Mouse (Mus musculus) heart, embryonic 15.5 days (tissue): ENCODE results near the gene Fzr1. TPM values are rescaled to one million over a fixed set of nuclear protein-coding genes. Genes with fewer than 3 reads are reported as not detected.

Experiments used
- ATAC-seq: fragments of 200-750 bp; cut with Nextera tagmentation; replicated peaks from 2 replicates; pipeline ENCODE4 v1.8.0; 2017; ENCODE audit warnings: low read depth, moderate TSS enrichment; ENCODE audit not compliant: insufficient number of reproducible peaks, insufficient read depth, low FRiP score
- H3K27ac ChIP-seq: fragments of 300-500 bp; sonication (generic); 2 replicates; pipeline ENCODE4 v1.5.1; 2015; ENCODE audit warnings: mild to moderate bottlenecking, inconsistent platforms
- H3K27me3 ChIP-seq: fragments of 300-500 bp; sonication (generic); 2 replicates; pipeline ENCODE4 v1.6.1; 2015; ENCODE audit warnings: inconsistent platforms
- H3K36me3 ChIP-seq: fragments of 300-500 bp; sonication (generic); 2 replicates; pipeline ENCODE4 v1.6.1; 2015; ENCODE audit warnings: mild to moderate bottlenecking, inconsistent platforms
- H3K4me1 ChIP-seq: fragments of 300-500 bp; sonication (generic); replicated peaks from 2 replicates; pipeline ENCODE4 v1.6.1; 2015; ENCODE audit warnings: inconsistent platforms
- H3K4me2 ChIP-seq: fragments of 300-500 bp; sonication (generic); 2 replicates; pipeline ENCODE4 v1.6.1; 2015; ENCODE audit warnings: inconsistent platforms, mild to moderate bottlenecking, moderate library complexity
- H3K4me3 ChIP-seq: fragments of 300-500 bp; sonication (generic); 2 replicates; pipeline ENCODE4 v1.5.1; 2015; ENCODE audit warnings: mild to moderate bottlenecking, inconsistent platforms
- H3K9ac ChIP-seq: fragments of 300-500 bp; sonication (generic); 2 replicates; pipeline ENCODE4 v1.6.1; 2015; ENCODE audit warnings: mild to moderate bottlenecking, inconsistent platforms
- H3K9me3 ChIP-seq: fragments of 300-500 bp; sonication (generic); replicated peaks from 2 replicates; pipeline ENCODE4 v1.6.1; 2016; ENCODE audit warnings: inconsistent platforms
- WGBS: fragments of 180-500 bp; shearing (Covaris S2); methylation state at CpG from one replicate; pipeline ENCODE4 v1.1.7; 2015; ENCODE audit warnings: mixed read lengths; 5-methylcytosine and 5-hydroxymethylcytosine counted together
- polyA plus RNA-seq: library from polyadenylated mRNA; unstranded; fragments of >200 nt; fragmentation: Nextera tagmentation; extraction: Ambion mirVana; gene quantifications from 2 replicates; pipeline ENCODE4 v1.2.1, GENCODE M21; 2015

Gene Fzr1
- polyA plus RNA-seq, 1 experiment from 2014 or later = 66.5 TPM

GRCm38 (mm10) chr10:81377362-81377664 lies 1.0 kb downstream of the Fzr1 start:
- Histone ChIP-seq H3K9me3 (no peaks in the 10 kb centered on the region), H3K4me3 (peak overlapping the region; percentile 93), H3K27me3 (no peaks in the 10 kb centered on the region), H3K36me3 (peaks cover 26% of the 10 kb centered on the region; the same call in 1 of the 2 replicates), H3K4me1 (peaks cover 36% of the 10 kb centered on the region), H3K27ac (peak overlapping the region; percentile 77), H3K4me2 (peak overlapping the region; percentile 89), H3K9ac (peak overlapping the region; percentile 98)
- no peak for ATAC-seq
- 48% methylated on average over 2 of the region's 2 CpGs for WGBS

- peak overlapping the region; percentile 98 for H3K9ac ChIP-seq
- H3K27me3 ChIP-seq = no peaks in the 10 kb centered on the region
- H3K9me3 ChIP-seq = no peaks in the 10 kb centered on the region
- H3K4me3 ChIP-seq = peak overlapping the region; percentile 93
- peak overlapping the region; percentile 89 for H3K4me2 ChIP-seq
- peaks cover 28% of the 10 kb centered on the region; the same call in 1 of the 2 replicates for H3K36me3 ChIP-seq
- peak overlapping the region; percentile 77 for H3K27ac ChIP-seq
- peaks cover 30% of the 10 kb centered on the region for H3K4me1 ChIP-seq
- WGBS = 35% methylated on average over 6 of the region's 6 CpGs
- ATAC-seq = no peak
These were observed 1.6 kb downstream of the Fzr1 start for GRCm38 (mm10) chr10:81376561-81377361.

GRCm38 (mm10) chr10:81375322-81375721 lies 3.0 kb downstream of the Fzr1 start:
- H3K4me3 ChIP-seq = no peak overlapping the region
- no peaks in the 10 kb centered on the region for H3K27me3 ChIP-seq
- H3K9me3 ChIP-seq = no peaks in the 10 kb centered on the region
- peaks cover 43% of the 10 kb centered on the region for H3K36me3 ChIP-seq
- ATAC-seq = no peak
- H3K27ac ChIP-seq = no peak overlapping the region
- 89% methylated on average over 10 of the region's 10 CpGs for WGBS
- no peak overlapping the region for H3K9ac ChIP-seq
- peaks cover 30% of the 10 kb centered on the region for H3K4me1 ChIP-seq
- no peak overlapping the region for H3K4me2 ChIP-seq

- Histone ChIP-seq H3K4me2 (no peak overlapping the region), H3K9ac (no peak overlapping the region), H3K4me3 (no peak overlapping the region), H3K27me3 (no peaks in the 10 kb centered on the region), H3K27ac (no peak overlapping the region), H3K4me1 (peaks cover 48% of the 10 kb centered on the region), H3K36me3 (peaks cover 53% of the 10 kb centered on the region), H3K9me3 (no peaks in the 10 kb centered on the region)
- 89% methylated on average over 6 of the region's 6 CpGs for WGBS
- no peak for ATAC-seq
These were observed 11.2 kb downstream of the Fzr1 start for GRCm38 (mm10) chr10:81367207-81367495.

GRCm38 (mm10) chr10:81366477-81367206 lies 11.7 kb downstream of the Fzr1 start:
- H3K9ac ChIP-seq = no peak overlapping the region
- WGBS = 69% methylated on average over 6 of the region's 6 CpGs
- H3K36me3 ChIP-seq = peaks cover 50% of the 10 kb centered on the region
- peak overlapping the region; percentile 93 for H3K27ac ChIP-seq
- H3K4me2 ChIP-seq = no peak overlapping the region
- no peaks in the 10 kb centered on the region for H3K27me3 ChIP-seq
- H3K4me1 ChIP-seq = peaks cover 52% of the 10 kb centered on the region
- H3K9me3 ChIP-seq = no peaks in the 10 kb centered on the region
- no peak overlapping the region for H3K4me3 ChIP-seq
- ATAC-seq = no peak

- Histone ChIP-seq H3K4me2 (peak within 1 kb of the TSS; percentile 83), H3K36me3 (peaks cover 42% of the 10 kb centered on the region), H3K4me1 (peaks cover 60% of the 10 kb centered on the region), H3K27me3 (no peaks in the 10 kb centered on the region), H3K9ac (peak within 1 kb of the TSS; percentile 57), H3K9me3 (no peaks in the 10 kb centered on the region), H3K4me3 (peak within 1 kb of the TSS; percentile 46), H3K27ac (peak within 1 kb of the TSS; percentile 93)
- WGBS = 28% methylated on average over 12 of the region's 12 CpGs
- ATAC-seq = no peak
These were observed 12.4 kb downstream of the Fzr1 start, which contains the start of gene 4930404N11Rik for GRCm38 (mm10) chr10:81365672-81366476. Gene 4930404N11Rik, minus strand, starts transcription at chr10:81365816.

GRCm38 (mm10) chr10:81365073-81365472 lies 13.2 kb downstream of the Fzr1 start:
- Histone ChIP-seq H3K27ac (peak overlapping the region; percentile 93), H3K4me3 (peak overlapping the region; percentile 46), H3K9me3 (no peaks in the 10 kb centered on the region), H3K9ac (peak overlapping the region; percentile 57; the same call in 1 of the 2 replicates), H3K4me2 (peak overlapping the region; percentile 83), H3K27me3 (no peaks in the 10 kb centered on the region), H3K36me3 (peaks cover 34% of the 10 kb centered on the region), H3K4me1 (peaks cover 68% of the 10 kb centered on the region)
- no peak for ATAC-seq
- 36% methylated on average over 4 of the region's 4 CpGs for WGBS

GRCm38 (mm10) chr10:81364666-81365065 lies 13.7 kb downstream of the Fzr1 start:
- Histone ChIP-seq H3K4me2 (peak overlapping the region; percentile 83), H3K4me1 (peaks cover 72% of the 10 kb centered on the region), H3K27ac (peak overlapping the region; percentile 93; the same call in 1 of the 2 replicates), H3K27me3 (no peaks in the 10 kb centered on the region), H3K9me3 (no peaks in the 10 kb centered on the region), H3K36me3 (peaks cover 30% of the 10 kb centered on the region), H3K4me3 (peak overlapping the region; percentile 46), H3K9ac (peak overlapping the region; percentile 57)
- WGBS = 14% methylated on average over 28 of the region's 28 CpGs
- ATAC-seq = no peak

GRCm38 (mm10) chr10:81363436-81364346 lies 14.6 kb downstream of the Fzr1 start:
- Histone ChIP-seq H3K4me3 (peak overlapping the region; percentile 46), H3K4me1 (peaks cover 82% of the 10 kb centered on the region), H3K4me2 (peak overlapping the region; percentile 83), H3K27me3 (no peaks in the 10 kb centered on the region), H3K27ac (peak overlapping the region; percentile 93), H3K36me3 (peaks cover 20% of the 10 kb centered on the region), H3K9me3 (no peaks in the 10 kb centered on the region), H3K9ac (peak overlapping the region; percentile 57)
- WGBS = 10% methylated on average over 54 of the region's 54 CpGs
- peak; percentile 67 for ATAC-seq

- Histone ChIP-seq H3K4me3 (peak overlapping the region; percentile 46; the same call in 1 of the 2 replicates), H3K9ac (peak overlapping the region; percentile 57; the same call in 1 of the 2 replicates), H3K36me3 (peaks cover 8% of the 10 kb centered on the region), H3K9me3 (no peaks in the 10 kb centered on the region), H3K27ac (peak overlapping the region; percentile 93), H3K27me3 (no peaks in the 10 kb centered on the region), H3K4me2 (peak overlapping the region; percentile 83), H3K4me1 (peaks cover 94% of the 10 kb centered on the region)
- no peak for ATAC-seq
- WGBS = 53% methylated on average over 12 of the region's 12 CpGs
These were observed 15.9 kb downstream of the Fzr1 start for GRCm38 (mm10) chr10:81362336-81362949.
